Mouse (Mus musculus) embryo, embryonic 10.5 days (tissue): Measurements from ENCODE around the gene Ap1s3.
"Not testable (repeated sequence)": the region's sequence is repeated elsewhere in the genome, so short reads cannot be mapped to it uniquely, and the experiment has no call there.

Experiments
- DNase-seq: peaks from one replicate; pipeline ENCODE4 v3.0.0-alpha.2; 2015; ENCODE audit warnings: low spot score

Ap1s3 gene

DNA sequence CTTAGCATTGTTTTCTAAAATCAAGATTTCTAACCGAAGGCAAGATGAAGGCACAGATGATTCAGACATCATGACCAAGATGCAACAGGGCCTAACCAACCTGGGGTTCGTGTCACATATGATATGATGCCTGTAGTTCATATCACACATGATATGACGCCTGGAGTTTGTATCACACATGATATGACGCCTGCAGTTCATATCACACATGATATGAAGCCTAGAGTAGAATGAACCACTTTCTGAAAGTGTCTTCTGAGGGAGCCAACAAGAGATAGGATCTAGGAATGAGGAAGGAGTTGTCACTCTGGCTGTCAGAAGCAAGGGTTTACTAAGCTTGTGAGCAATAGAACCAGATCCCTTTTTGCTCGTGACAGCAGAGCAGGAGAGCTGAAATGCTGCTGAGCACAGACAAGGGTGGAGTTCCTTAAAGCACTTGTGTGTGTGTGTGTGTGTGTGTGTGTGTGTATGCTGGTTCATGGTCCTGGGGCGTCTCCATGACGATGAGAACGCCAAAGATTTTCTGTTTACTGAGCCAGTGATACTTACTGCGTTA is 2.3 kb downstream of the Ap1s3 start:
- no peak for DNase-seq

DNA sequence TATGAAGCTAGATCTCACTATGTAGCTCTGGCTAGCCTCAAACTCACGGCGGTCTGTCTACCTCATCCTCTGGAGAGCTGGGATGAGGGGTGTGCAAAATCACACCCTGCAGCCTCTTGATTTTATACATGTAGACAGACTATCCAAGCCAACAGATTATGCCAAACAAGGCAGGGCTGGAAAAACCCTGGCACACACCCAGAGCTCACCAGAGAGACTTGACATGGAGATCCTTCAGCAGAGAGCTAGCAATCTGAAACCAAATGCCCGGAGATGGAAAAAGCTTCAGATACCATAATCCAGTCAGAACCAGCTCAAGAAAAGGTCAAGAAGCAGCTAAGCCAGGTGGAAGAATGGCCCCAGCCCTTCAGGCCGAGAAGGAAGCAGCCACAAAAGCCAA is 6.9 kb downstream of the Ap1s3 start:
- DNase-seq = no peak

DNA sequence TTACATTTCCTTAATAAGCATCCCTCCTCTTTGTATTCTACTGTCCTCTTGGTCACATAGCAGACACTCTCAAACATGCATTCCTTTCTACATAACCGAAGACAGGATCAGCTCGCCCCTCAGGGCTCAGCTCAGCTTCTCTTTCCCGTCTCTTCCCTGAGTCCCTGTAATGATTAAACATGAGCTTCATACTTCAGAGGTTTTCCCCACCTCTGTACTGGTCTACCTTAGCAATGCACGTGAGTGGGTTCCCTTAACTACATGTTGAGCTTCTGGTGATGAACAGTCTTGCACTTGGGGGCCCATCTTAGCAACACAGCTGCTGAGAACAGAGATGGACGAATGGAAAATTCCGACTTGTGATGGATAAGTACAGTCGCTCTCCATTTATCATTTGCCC is 12.2 kb downstream of the Ap1s3 start:
- DNase-seq = no peak

DNA sequence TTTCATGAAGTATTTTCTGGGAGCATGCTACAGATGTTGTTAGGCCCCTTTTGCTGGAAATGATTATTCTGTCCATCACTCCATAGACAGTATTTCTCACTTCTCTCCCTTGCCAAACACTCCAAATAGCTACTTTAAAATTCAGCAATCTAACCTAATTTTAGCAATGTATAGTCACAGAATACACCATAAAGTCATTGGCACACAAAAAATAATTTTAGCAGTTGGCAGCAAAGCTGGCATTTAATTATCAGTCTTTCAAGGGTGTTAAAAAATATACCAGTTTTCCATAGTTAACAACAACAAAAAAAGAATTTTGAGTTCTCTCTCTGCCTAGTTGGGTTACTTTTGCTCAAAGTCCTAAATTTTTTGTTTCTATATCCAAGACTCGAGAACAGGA is 14.4 kb downstream of the Ap1s3 start:
- DNase-seq = no peak

DNA sequence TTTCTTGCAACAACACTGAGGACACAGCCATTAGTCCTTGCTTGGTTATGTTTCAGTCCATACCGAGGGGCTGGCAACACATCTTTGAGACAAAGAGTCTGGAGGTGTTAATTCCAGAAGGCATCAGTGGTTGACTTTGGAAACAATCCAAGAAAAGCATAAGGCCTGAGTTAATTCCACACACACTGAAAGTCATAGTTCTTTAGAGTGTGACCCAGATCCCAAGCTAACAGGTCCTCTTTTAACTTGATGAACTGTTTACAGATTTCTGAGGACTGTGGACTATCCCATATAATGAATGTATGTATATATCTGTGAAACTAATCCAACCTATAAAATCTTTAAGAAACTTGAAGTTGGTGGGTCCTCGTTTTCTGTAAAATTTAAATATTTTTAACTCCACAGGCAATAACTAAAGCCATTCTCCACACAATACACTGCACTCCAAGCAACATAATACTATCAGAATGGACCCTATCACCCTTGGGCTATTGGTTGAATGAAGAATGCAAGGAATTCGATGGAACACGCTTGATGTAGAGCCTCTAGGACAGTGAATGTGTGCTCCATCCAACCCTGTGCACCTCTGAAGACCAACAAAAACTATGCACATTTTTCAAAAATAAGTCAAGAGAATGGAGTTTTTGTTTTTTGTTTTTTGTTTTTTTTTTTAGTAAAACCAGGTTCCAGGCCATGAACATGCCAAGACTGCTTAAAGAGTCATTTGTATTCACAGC is 15.8 kb downstream of the Ap1s3 start:
- no peak for DNase-seq

DNA sequence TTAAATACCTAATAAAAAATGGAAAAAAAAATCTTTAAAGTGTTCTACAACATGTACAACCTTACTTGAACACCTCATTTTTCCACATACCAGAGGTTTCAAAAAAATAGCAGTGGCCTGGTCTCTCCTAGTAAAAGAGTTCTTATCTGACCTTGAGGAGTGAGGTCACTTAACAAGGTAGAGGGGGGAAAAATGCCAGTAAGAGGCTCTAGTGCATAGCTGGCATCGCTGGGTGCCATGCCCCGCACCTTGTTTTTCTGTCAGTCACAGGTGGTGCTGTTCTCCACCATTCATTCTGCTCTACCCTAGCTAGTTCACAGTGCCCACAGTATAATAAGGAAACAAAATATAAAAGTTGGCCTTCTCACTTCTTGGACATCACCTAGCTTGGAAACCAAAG is 16.8 kb downstream of the Ap1s3 start:
- no peak for DNase-seq

DNA sequence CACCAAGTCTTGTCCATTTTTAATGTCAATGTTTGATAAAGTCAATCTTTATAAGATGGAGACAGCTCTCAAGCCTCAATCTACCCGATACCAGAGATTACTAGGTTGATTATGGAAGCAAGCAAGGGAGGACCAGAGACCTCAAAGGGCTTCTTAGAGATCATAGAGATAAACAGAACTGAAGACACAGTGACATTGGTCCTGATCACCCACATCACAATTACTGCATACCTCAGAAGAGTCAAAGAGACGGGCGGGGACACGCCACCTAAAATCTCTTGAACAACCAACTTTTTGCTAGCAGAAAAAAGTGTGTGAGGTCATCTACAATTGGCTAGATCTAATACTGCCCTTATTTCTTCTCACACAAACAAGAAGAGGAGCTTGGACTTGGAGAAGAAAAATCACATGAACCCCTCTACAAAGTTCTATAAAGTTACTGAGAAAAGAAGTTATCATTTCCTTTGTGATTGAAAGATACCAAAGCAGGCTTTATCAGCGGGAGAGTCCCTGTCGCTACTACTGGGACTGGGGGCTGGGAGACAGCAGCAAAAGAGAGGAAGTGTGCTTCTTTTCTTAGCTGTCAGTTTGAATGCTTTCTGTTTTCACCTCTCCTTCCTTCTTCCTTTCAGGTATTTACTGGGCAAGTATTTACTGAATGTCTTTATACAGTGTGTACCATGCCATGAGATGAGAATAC is 28.2 kb downstream of the Ap1s3 start:
- DNase-seq = no peak

DNA sequence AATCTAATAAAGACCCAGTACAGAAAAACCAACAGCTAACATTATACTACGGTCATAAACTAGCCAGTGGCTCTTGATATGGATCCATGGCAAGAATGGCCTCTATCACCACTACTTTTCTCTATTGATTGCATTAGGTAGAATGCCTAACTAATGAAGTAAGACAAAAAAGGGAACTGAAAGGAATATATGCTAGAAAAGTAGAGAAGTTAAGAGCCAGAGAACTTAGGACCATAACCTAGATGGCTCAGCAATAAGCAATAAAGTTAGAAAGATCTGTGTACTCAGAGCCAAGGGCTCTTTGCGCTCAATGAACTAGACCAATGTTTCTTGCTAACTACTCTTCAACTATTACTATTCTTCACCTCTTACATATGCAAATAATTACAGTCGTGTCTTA is 29.1 kb downstream of the Ap1s3 start:
- no peak for DNase-seq

DNA sequence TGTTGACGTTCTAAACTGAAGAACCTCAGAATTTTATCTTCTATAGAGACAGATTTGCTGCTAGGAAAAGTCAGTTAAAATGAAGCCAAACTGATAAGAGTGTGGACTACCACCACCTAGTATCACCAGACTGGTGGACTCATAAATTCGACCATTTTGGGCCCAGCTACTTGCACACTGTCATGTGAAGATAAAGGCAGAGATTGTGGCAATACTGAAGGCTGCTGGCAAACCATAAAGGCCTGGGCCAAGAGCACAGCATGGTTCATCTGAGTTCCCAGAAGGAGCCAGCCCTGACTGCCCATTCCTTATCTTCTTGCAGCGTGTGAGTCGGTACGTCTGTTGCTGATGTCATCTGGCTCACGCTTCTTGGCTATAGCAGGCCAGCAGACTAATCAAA is 30.4 kb downstream of the Ap1s3 start:
- DNase-seq = no peak

DNA sequence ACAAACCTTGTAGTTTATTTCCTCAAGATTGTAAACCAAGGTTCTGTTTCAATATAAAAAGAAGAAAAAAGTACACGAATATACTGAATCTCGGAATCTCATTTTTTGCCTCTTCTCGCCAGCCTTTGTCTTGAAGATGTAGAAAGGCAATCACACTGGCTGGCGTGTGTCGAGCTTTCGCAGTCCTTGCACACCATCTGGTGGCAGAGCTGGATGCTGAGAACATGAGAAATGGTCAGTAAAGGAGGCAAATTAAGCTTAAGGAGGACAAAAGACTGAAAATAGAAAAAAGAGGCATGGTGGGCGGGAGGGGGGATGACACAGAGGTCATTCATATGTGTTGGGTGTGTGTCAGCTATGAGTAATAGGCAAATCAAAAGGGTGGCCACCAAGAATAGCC is 31.6 kb downstream of the Ap1s3 start:
- DNase-seq = peak; percentile 77

DNA sequence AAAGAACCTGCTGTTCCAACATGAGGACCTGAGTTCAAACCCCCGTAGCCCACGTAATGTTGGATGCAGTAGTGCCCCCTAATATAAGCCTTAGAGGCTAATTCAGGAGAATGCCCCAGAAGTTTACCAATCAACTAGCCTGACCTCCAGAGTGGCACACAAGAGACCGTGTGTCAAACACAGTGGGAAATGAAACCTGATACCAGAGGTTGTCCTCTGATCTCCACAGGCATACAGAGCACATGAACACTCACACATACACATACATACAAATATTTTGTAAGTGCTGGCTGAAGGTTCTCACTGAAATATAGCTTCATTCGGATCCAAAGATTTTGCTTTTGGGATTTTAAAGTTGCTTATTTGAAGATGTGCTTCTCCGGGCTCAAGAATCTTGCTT is 32.1 kb downstream of the Ap1s3 start:
- DNase-seq = peak; percentile 20

DNA sequence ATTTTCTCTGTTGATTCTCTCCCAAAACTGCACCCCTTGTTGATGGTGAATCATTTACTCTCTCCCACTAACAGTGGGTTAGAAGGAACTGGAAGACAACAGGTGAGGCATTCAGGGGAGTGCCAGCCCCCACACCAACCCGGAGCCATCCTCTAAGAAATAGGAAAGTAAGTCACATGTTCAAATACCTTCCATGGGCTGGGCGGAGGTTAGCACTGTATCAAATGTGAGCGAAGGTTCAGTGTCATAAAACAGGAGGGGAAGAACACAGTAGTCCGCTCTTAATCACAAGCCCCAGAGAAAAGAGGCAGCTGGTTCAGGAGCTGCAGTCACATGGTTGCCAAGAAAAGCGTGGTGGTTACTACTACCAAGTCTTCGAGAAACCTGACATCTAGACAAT is 32.7 kb downstream of the Ap1s3 start:
- no peak for DNase-seq

DNA sequence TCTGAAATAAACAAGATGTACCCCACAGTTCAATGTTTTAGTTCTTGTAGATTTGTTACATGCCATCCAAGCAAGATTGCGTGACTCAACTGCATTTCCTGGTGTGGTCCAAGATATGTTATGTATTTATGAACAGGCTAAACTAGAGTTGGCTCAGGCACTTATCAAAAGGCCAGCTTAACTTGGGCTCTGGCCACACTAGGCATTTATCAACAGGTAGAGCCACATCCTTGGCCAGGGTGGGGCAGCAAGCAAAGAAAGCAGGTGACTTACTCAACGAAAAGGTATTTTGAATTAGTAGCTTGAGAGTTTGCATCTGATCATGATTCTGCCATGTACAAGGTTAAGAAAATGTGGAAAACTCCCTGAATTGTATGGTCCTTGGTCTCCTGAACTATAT is 34.0 kb downstream of the Ap1s3 start:
- no peak for DNase-seq

DNA sequence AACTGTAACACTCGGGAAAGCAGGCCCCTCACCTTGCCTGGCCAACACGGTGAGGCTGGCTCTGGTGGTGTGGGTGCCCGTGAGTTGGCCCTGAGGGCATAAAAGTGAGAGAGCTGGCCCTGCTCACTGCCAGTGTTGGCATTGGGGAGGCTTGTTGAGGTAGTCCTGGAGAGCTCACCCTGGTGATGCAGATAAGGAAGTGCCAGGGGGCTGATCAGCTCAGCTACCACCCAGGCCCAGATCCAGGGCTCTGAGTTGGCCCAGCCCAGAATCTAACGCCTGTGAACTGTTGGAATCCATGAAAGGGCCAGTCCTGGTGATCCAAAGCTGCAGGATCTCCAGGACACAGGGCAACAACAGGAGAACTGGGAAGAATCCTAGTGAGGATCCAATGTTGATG is 40.3 kb downstream of the Ap1s3 start:
- no peak for DNase-seq

DNA sequence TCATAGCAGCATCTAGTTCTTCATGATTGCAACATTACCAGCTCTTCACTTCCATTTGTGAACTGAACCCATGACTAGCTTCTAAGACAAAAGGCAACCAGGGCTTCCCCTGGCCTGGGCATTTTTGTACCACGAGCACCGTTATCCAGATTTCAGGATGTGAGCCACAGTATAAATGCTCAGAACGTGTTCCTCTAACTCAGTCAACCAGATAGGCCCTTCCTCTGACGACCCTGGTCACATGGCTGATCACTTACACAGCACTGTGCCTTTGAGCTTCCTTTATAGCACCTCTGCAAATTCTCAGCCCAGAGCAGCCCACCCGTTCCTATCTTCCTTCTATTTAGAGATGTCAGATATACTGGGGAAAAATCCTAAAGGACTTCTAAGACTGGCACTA is 42.0 kb downstream of the Ap1s3 start:
- no peak for DNase-seq

DNA sequence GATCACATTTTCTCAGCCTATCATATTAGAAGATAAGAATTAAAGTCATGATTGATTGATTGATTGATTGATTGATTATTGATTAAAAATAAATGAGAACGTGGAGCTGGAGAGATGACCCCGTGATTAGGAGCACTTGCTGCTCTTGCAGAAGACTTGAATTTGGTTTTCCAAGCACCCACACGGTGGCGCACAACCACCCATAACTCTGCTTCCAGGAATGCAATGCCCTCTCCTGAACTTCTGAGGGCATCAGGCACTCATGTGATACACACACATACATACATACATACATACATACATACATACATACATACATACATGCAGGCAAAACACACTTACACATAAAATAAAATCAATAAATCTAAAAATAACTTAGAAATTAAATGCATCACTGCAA is 45.6 kb downstream of the Ap1s3 start:
- peak; percentile 28 for DNase-seq

DNA sequence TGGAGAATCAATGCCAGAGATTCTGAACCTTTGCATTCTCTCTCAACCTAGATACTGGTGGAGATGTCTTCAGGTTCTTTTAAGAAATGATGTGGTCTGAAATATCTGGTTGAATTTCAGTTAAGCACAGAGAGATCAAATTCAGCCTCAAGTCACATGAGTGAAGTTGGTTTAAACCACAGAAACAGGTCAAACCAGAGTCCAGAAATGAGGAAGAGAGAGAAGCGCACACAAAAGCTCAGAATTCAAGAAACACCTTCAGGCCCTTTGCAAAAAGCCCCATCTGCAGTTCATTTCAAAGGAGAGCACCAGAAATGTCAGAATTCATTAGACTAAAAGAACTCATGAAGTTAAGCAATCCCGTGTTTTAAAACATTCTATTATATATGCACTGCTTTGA is 52.3 kb downstream of the Ap1s3 start:
- no peak for DNase-seq

DNA sequence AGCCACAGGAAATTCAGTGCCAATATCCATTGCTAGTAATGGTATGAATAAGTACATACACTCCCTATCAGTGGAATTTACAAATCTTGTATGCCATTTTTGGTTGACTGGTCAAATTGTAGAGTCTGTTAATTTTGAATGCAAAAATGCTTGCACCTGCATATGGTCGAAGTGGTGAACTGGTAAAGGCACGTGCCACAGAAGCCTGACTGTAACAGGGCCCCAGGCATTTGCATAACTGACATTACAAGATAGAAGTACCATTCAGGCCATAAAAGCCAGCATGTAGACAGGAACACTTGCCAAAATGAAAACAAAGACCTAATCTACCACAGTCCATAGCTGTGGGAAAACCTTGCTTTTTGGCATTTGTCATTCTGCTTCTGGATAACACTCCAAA is 55.3 kb downstream of the Ap1s3 start:
- DNase-seq = no peak

DNA sequence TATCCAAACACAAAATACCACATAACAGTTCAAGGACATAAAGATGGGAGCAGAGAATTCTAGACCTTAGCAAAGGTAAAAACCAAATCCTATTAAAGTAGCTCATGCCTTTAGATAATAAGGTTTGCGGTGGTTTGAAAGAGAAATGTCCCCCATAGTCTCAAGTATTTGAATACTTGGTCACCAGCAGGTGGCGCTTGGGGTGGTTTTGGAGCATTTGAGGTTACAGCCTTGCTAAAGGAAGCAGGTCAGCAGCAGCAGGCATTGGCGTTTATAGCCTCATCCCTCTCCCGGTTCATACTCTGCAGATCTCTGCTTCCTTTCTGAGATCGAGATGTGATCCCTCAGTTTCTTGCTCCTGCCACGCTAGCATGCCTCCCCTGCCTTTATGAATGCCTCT is 57.3 kb downstream of the Ap1s3 start:
- DNase-seq = no peak

DNA sequence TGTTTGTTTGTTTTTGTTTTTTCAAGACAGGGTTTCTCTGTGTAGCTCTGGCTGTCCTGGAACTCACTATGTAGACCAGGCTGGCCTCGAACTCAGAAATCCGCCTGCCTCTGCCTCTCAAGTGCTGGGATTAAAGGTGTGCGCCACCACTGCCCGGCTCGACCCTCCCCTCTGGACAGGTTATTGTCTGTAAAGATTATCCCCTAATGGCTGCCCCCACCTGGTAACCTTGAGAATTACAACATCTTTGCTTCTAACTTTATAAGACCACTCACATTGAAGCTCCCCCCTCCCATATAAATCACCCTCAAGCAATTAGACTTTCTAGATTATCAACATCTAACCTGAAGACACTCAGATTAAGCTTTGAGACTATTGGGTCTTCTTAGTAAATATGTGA is 60.5 kb downstream of the Ap1s3 start:
- DNase-seq = not testable (repeated sequence)

DNA sequence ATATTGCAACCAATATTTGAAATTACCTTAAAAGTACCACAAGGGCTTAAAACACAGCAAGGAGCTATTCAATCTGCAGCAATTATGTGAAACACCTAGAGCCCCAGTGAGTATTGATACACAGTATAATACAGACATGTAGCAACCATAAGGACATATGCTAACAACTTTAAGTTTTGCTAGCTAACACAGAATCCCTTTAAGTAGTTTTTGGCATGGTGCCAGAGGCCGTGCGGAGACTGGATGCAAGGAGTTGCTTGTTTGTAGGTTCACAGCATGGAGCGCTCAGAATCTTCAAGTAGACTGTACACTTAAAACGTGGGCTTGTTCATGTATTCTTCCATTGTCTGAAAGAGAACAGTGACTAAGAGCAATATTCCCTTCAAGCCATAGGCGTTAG is 62.9 kb downstream of the Ap1s3 start:
- not testable (repeated sequence) for DNase-seq

DNA sequence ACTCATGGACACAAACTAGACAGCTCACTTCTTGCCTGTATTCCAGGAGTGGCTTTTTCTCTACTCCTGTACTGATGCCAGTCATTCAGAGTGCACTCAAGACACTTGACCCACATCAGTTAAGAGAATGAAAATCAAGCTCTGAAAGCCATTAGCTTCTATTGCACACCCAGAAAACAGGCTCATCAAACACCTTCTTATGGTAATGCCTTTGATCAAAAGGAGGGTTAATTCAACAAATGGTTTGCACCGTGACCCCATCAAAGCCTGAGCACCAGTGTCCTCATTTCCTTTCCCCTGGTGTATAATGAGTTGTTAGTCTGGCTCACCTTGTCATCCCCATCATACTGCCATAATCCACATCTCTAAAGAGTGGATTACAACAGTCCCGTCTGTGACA is 69.3 kb downstream of the Ap1s3 start:
- no peak for DNase-seq

DNA sequence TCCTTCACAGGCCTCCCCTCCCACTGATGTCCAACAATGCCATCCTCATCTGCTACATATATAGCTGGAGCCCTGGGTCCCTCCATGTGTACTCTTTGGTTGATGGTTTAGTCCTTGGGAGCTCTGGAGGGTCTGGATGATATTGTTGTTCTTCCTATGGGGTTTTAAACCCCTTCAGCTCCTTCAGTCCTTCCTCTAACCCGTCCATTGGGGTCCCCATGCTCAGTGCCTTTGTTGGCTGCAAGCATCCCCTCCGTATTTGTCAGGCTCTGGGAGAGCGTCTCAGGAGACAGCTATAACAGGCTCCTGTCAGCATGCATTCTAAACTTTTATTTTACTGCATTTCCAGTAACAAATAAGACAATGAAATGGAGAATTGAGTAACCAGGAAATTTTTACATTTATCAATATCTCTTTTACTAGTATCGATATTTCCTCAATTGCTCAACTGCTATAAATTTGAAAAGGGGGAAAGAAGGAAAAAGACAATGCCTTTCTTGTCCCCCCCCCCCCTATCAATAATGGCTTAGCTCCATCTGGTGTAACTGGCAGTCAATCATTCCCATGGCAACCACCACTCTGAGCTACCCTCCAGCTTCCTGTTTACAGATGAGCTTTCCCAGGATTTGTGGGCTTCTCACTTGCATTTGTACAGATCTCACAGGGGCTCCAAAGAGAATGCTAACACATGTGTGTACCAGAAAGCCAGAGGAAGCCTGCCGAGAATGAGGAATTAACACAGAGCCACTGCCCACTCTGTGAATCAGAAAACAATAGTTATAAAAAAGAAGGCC is 73.2 kb downstream of the Ap1s3 start:
- DNase-seq = peak; percentile 71
